Mouse (Mus musculus): ENCODE measurements around the gene Trim43a.
"Not testable (repeated sequence)": the region's sequence is repeated elsewhere in the genome, so short reads cannot be mapped to it uniquely, and the experiment has no call there.

Trim43a gene

DNA sequence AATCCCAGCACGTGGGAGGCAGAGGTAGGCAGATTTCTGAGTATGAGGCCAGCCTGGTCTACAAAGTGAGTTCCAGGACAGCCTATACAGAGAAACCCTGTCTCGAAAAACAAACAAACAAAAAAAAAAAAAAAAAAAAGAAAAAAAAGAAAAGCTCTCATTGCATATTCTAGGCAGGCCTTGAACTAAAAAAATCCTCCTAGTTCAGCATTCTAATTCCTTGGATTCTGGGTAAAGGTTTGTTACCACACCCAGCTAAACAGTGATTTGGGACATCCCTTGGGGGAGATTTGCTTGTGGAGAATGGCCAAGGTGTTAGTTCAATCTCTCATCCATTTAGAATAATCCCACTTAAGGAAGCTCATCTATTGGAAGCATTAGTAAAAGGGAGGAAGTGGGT lies at the start of gene Trim43a:
Gene Trim43a (plus strand): TSS at position 301 of the 400 bp plus-strand sequence.
- DNase-seq, result not testable (repeated sequence)

DNA sequence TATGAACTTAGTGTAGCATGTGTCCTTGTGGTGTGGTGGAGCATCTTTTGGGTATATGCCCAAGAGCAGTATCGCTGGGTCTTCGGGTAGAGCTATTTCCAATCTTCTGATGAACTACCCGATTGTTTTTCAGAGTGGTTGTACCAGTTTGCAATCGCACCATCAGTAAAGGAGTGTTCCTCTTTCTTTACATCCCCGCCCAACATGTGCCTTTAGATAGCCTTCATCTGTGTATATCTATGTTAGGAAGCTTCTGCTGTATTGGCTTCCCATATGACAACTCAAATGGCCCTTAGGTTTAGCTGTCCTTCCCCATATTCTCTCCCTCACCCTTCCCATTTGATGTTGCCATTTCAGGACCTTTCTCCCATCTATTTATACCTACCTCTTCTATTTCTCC lies 46.6 kb upstream of the Trim43a start:
- no peak for DNase-seq

DNA sequence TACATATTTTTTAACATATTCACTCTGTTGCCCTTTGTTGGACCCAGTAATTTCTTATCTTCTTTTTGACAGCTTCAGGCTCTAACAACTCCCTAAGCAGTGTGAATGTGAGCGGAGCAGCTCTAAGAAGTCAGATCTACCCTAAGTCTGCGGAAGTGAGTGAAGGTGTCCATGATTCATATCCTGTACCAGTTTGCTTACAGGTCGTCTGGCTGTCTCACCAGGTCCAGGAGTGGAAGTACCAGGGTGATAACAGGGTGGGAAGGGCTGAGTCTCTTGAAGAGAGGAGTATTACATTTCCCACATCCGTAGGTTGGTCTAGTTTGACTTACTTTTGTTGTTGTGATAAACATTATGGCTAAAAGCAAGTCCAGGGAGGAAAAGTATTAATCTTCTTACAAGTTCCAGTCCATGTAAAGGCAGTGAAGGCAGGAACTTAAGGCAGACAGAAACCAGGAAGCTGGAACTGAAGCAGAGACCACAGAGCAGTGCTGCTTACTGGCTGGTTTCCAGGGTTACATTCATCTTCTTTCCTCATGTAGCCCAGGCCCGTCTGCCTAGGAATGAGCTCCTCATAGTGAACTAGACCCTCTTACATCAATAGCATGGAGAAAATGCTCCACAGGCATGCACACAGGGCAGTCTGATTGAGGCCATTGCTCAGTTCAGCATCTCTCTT lies 41.0 kb upstream of the Trim43a start:
- no peak for DNase-seq

DNA sequence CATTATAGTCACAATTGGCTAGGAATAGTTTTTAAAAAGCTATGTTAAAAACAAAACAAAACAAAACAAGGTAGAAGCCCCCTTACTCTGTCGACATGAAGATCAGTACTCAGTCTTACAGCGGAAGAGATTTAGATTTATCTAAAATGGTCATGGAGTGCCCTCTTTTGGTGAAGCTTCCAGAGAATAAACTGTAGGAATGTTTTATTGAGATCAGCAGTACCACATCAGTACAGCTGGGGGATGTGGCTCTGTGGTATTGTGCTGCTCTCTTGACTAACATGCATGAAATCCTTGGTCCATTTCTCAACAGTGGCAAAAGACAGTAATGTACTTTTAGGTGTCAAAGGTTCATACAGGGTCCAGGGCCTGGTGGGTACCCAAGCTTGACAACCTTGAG lies 37.9 kb upstream of the Trim43a start:
- DNase-seq, result no peak

DNA sequence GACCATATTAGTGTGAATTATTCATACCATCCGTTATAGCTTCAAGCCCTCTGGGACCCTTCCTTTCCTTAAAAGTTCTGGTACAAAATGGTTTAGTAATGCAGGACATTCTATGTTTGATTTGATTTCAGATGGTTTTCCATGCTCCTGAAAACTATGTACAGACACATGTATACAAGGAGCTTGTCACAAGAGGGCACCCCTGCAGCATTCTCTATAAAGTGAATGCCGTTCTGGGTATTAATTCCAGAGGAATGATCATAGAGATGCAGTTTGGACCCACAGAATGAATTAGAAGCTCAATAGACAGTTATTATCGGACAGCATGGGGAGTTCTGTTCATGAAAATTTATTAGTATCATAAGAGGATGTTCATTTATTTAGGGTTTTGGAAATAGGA lies 35.2 kb upstream of the Trim43a start:
- DNase-seq, result peak in 1 of 2 experiments; percentile 30

DNA sequence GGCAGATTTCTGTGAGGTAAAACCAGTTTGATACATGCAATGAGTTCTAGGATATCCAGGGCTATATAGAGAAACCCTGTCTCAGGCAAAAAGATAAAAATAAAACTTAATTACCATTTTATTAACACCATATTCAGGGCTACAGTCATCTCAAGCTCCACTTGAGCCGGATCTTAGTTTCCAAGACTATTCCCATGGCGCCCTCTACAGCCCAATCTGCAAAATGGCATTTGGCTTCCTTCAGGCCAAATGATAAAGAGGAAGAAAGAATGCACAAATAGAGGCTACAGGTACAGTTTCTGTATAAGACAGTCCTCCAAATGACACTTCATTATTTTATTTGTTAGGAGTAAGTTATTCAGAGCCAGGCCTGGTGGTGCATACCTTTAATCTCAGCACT lies 34.5 kb upstream of the Trim43a start:
- DNase-seq, result peak in 1 of 2 experiments; percentile 37

DNA sequence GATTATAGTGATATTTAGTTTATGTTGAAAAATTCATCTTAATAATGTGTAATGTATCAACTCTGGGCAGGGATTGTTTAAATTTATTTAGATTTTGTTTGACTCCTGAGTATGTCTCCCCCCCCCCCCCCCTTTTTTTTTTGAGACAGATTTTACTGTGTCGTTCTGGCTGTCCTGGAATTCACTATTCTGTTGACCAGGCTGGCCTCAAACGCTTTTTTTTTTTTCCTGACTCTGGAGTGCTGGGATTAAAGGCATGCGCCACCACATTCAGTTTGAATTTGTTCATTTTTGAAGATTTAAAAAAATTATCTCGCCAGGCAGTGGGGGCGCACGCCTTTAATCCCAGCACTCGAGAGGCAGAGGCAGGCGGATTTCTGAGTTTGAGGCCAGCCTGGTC lies 34.0 kb upstream of the Trim43a start:
- no peak for DNase-seq

DNA sequence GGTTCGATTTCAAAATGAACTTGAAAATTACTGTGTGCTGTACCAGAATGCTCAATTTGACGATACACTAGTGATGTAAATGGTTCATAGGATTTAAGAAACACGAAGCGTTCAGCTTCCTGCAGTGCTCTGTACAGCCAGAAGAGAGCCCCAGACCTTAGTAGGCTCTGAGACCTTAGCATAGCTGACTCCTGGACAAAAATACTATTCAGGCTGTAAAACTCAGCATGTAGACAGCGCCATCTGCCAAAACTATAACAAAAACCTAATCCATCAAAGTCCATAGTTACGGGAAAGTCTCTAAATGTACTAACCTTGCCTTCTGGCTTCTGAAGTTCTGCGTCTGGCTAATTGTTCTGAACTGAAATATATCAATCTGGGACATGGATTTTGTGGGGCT lies 33.4 kb upstream of the Trim43a start:
- DNase-seq, result peak; percentile 20 to 57

DNA sequence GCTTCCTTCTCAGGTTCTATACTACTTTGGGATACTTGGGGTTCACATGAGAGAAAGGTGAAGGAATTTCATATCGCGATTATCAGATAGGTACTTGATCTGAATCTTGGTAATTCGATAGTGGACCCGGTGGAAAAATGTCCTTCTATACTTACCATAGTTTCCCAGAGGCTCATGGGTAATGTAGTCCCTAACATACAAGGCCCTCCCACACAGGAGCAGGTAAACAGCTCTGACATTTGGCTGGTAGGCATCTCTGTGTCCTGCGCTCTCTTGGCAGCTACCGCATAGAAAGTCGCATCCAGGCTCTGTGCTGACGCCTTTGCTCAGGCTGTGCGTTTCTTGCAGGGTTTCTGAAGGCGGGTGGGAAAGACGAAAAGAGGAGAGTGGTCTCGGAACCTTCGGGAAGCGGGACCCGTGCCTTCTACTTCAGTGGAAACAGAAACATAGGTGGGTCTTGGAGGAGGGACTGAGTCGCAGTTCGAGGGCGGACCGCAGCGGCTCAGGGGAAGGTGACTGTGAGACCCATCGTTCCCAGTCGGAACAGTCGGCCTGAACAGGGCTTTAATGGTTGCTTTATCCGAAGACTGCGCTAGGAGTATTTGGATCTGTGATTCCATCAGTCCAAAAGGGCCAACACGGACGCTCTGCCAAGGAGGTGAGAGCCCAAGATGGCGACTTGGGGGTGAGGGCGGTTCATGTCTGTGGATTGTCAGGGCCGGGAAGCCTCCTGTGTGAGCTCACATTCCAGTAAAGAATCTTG lies 32.7 kb upstream of the Trim43a start, which contains the start of gene Zfp949:
Gene Zfp949 (plus strand): TSS at position 170 of the 763 bp plus-strand sequence.
- DNase-seq, result peak; percentile 76 to 80

DNA sequence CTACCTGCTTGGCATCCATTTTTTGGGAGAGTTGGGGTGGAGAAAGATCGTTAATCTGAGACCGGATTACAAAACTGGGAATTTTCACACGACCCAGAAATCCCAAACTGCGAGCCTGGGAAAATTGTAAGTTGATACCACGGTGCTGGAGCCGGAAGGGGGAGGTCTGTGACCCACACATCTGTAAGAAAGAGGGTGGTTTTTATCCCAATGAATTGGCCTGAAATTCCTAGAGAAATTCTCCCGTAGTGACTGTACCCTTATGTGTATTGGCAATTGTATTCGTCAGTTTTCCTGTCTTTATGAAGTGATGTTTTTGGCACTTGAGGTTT lies 32.1 kb upstream of the Trim43a start:
- DNase-seq, result no peak

DNA sequence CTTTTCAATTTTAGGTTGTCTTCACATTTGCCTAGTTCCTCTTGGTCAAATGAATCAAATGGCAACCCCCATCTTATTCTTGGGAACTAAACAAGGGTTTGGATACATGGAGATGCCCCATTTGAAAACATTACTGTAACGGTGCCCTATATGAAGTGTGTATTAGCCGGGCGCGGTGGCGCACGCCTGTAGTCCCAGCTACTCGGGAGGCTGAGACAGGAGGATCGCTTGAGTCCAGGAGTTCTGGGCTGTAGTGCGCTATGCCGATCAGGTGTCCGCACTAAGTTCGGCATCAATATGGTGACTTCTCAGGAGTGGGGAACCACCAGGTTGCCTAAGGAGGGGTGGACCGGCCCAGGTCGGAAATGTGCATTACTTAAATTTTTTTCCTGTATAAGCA lies 27.6 kb upstream of the Trim43a start:
- no peak for DNase-seq

DNA sequence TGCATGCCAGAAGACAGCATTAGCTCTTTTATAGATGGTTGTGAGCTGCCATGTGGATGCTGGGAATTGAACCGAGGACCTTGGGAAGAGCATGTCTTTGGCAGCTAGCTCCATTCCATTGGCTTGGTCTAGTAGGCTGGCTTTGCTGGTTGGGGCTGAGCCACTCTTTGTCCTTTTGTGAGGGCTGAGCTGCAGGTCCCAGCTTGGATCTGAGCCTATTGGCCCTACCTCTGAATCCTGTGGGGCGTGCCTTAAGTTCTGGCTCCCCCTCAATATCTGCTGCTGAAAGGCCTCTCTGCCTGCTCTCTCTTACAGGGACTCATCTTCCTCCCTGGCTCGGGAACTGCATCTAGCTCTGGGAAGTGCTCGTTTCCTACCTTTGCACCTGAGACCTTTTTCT lies 22.5 kb upstream of the Trim43a start:
- DNase-seq, result no peak

DNA sequence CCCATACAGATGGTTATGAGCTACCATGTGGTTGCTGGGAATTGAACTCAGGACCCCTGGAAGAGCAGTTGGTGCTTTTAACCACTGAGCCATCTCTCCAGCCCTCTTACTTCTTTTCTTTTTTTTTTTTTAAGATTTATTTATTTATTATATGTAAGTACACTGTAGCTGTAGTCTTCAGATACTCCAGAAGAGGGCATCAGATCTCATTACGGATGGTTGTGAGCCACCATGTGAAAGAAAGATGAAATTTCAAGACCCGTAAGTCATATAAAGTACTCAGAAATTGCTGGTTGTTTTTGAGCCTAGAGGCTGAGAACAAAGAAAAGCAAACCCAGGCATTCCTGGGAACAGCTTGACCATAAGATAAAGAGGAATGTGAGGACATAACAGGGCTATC lies 19.2 kb upstream of the Trim43a start:
- not testable (repeated sequence) for DNase-seq

DNA sequence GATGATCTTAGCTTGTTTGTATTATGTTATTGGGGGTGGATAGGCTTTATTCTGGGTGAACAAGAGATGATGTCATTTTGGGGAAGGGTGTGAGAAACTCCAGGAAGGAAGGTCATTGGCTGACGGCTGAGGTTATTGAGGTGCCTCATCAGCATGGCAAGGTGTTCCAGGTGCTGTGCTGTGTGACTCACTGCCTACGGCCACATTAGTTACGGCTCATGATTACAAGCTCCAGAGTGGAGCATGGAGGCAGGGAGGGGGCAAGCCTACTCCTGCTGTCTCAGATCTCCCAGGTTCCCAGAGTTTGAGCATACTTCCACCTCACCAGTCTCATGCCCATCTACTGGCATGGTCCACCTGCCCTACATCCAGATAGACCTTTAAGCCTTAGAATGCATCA lies 10.2 kb upstream of the Trim43a start:
- not testable (repeated sequence) for DNase-seq

DNA sequence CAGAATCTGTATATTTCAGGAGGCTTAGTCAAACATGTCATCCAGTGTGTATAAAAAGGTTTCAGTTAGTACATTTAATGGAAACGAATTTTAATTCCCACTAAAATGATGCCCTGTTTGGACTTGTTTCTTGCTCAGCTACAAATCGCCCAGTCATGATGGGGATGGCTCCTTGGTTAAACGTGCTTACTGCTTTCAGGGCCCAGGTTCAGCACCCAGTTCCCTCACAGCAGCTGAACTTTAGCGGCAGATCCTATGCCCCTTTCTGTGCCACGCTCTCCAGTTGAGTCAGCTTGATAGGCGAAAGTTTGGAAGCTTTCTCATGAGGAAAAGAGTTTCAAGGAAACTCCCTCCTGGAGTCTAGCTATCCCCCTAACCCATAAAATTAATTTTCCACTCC lies 13.0 kb downstream of the Trim43a start:
- not testable (repeated sequence) for DNase-seq

DNA sequence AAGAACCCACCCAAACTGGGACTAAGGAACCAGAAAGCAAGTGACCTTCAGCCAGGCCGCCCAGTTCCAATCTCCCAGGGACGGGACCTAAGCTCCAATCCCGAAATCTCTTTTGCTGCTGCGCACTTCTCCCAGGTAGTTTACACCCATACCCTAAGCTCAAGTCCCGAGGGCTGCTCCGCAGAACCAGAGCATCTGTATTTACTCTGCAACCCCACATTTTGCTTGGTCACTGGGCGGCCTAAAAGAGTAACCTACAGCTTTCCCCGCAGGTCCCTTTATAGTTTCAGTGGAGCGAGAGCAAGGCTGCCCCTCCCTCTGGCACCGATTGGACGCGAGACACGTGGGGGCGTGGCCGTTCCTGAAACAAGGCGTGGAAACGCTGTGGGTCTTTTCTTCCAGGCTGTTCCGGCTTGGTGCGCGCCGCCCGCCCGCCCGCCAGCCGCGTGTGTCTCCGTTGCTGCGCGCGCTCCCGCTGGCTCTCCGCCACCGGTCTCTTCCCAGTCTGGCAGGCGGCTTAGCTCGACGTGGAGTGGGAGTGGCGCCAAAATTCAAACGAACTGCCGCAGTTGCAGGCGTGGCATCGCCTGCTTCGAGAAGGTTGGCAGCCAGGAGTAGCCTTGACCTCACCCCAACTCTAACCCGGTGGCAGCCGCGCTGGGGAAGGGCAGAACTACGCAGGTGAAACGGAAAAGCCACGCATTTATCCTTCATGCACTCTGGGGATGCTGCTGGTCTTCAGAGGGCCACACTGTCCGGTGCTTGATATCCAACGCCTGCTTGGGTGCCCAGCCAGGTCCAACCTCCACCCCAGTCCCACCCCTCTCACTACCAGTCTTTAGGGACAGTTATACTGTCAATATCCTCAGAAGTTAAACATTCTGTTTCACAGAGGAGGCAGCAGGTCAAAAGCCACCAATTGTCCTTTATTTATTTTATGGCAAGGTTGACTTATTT lies 18.8 kb downstream of the Trim43a start:
- DNase-seq, result peak; percentile 100

DNA sequence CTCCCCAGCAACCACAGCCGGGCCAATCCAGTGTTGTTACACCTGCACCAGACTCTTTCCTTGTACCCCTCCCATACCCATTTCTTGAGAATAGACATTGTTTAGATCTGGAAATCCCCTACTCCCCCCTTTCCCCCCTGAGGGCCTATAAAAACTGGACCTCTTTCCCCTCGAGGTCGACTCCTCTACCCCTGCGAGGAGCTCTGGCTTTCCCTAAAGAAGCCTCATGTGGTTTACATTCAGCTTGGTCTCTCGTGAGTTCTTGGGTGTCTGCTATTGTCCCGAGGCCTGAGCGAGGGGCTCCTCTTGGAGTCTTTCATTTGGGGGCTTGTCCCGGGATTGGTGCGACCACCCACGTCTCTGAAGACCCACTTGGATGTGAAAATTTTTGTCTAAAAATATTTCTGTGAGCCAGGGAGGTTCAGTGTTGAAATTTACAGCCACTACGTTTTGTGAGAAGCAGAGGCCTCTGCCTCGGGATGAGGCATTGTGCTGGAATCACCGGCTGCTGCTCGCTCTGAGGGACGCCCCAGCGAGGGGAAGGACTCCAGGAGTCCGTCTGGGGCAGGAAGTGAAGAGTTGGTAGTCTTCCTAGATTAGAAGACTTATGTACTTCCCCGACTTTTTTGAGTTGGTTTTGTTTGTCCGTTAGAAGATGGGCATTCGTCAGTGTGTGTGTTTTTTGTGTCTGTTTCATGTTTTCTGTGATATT lies 45.3 kb downstream of the Trim43a start:
- DNase-seq, result peak in 1 of 2 experiments; percentile 37

DNA sequence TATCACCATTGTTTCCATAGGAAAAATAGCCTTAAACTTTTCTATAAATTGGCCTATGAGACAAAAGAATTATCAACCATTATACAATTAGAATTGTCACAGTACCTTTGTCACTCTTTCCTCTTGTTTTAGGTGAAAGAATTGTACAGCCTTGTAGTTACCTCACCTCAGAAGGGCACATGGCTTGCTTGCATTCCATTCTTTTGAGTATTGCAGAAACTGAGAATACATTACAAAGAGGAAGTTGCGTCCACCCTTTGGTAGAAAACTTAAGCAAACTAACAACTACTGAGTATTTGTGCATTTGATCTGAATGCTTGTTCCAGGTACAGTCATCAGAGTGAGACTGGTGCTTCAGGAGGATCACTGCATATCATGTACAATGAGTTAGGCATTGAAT lies 57.4 kb downstream of the Trim43a start:
- DNase-seq, result not testable (repeated sequence)

All from kidney, postnatal 25 days (tissue).